Mouse (Mus musculus) testis, adult 2 months (tissue): ENCODE data around the gene Suclg2. TPM values are rescaled to one million over a fixed set of nuclear protein-coding genes. Genes with fewer than 3 reads are reported as not detected.

Experiments used
- H3K27ac ChIP-seq: fragments of 200-500 bp; 2 replicates; pipeline ENCODE4 v1.5.1; 2012; ENCODE audit warnings: low read depth, low read length; ENCODE audit not compliant: control insufficient read depth, insufficient read depth
- H3K27me3 ChIP-seq: fragments of 200-500 bp; 2 replicates; pipeline ENCODE4 v1.6.1; 2012; ENCODE audit warnings: mild to moderate bottlenecking, low read length, moderate library complexity; ENCODE audit not compliant: control insufficient read depth, insufficient read depth
- H3K36me3 ChIP-seq: fragments of 200-500 bp; 2 replicates; pipeline ENCODE4 v1.6.1; 2012; ENCODE audit warnings: mild to moderate bottlenecking, low read length; ENCODE audit not compliant: control insufficient read depth, insufficient read depth
- H3K4me1 ChIP-seq: fragments of 200-500 bp; 2 replicates; pipeline ENCODE4 v1.6.1; 2012; ENCODE audit warnings: low read length; ENCODE audit not compliant: control insufficient read depth, insufficient read depth
- H3K4me3 ChIP-seq: fragments of 200-500 bp; 2 replicates; pipeline ENCODE4 v1.5.1; 2012; ENCODE audit warnings: low read depth, mild to moderate bottlenecking, low read length, moderate library complexity, mixed read lengths; ENCODE audit not compliant: control insufficient read depth
- CTCF ChIP-seq: fragments of 200-500 bp; IDR thresholded peaks from 2 replicates; pipeline ENCODE4 v1.5.1; 2012; ENCODE audit warnings: low read depth, mild to moderate bottlenecking, inconsistent platforms, low read length, moderate library complexity; ENCODE audit not compliant: control insufficient read depth, insufficient read depth, insufficient replicate concordance
- POLR2A ChIP-seq: fragments of 200-500 bp; IDR thresholded peaks from 2 replicates; pipeline ENCODE4 v1.6.1; 2012; ENCODE audit warnings: low read depth, mild to moderate bottlenecking, inconsistent platforms, low read length, moderate library complexity; ENCODE audit not compliant: control insufficient read depth
- polyA plus RNA-seq: library from polyadenylated mRNA; depleted of rRNA; stranded (reverse); fragments of >200 nt; gene quantifications from 2 replicates; pipeline ENCODE4 v1.2.3, GENCODE M21; 2012; rRNA removed

Suclg2 gene
- 4.6 and 5.1 TPM in 2 replicates for polyA plus RNA-seq

- no peaks in the 10 kb centered on the region for H3K36me3 ChIP-seq
- peak within 1 kb of the TSS; percentile 89 for H3K27ac ChIP-seq
- no peaks in the 10 kb centered on the region for H3K27me3 ChIP-seq
- peak within 1 kb of the TSS; percentile 94 for H3K4me3 ChIP-seq
- TF ChIP-seq POLR2A (peak; percentile 51; the same call in 1 of the 2 replicates), CTCF (no peak)
- H3K4me1 ChIP-seq, result peaks cover 4% of the 10 kb centered on the region
Observed at GRCm38 (mm10) chr6:95718031-95718968, at the start of gene Suclg2. TSS of gene Suclg2 (minus strand) at chr6:95718800.

GRCm38 (mm10) chr6:95766566-95766965 is 48.0 kb upstream of the Suclg2 start:
- TF ChIP-seq POLR2A, result no peak
- TF ChIP-seq CTCF, result no peak

GRCm38 (mm10) chr6:95759558-95760172 is 41.1 kb upstream of the Suclg2 start:
- no peaks in the 10 kb centered on the region for H3K36me3 ChIP-seq
- no peaks in the 10 kb centered on the region for H3K4me1 ChIP-seq
- no peak overlapping the region for H3K4me3 ChIP-seq
- TF ChIP-seq CTCF, result no peak
- no peak for TF ChIP-seq POLR2A
- no peak overlapping the region for H3K27ac ChIP-seq
- no peaks in the 10 kb centered on the region for H3K27me3 ChIP-seq

More at GRCm38 (mm10) chr6:95766566-95766965, 48.0 kb upstream of the Suclg2 start:
- no peaks in the 10 kb centered on the region for H3K36me3 ChIP-seq
- H3K4me3 ChIP-seq, result no peak overlapping the region
- H3K4me1 ChIP-seq, result no peaks in the 10 kb centered on the region
- no peaks in the 10 kb centered on the region for H3K27me3 ChIP-seq
- H3K27ac ChIP-seq, result no peak overlapping the region

GRCm38 (mm10) chr6:95742378-95742777 is 23.8 kb upstream of the Suclg2 start:
- TF ChIP-seq POLR2A, result no peak
- no peak overlapping the region for H3K27ac ChIP-seq

GRCm38 (mm10) chr6:95731570-95732367 is 13.2 kb upstream of the Suclg2 start:
- H3K4me3 ChIP-seq, result no peak overlapping the region
- no peak overlapping the region for H3K27ac ChIP-seq
- TF ChIP-seq POLR2A, result no peak
- no peak for TF ChIP-seq CTCF
- H3K36me3 ChIP-seq, result no peaks in the 10 kb centered on the region
- H3K4me1 ChIP-seq, result no peaks in the 10 kb centered on the region
- H3K27me3 ChIP-seq, result no peaks in the 10 kb centered on the region

More at GRCm38 (mm10) chr6:95742378-95742777, 23.8 kb upstream of the Suclg2 start:
- H3K4me1 ChIP-seq, result peaks cover 2% of the 10 kb centered on the region
- no peak overlapping the region for H3K4me3 ChIP-seq
- H3K27me3 ChIP-seq, result no peaks in the 10 kb centered on the region
- H3K36me3 ChIP-seq, result no peaks in the 10 kb centered on the region

GRCm38 (mm10) chr6:95729399-95729798 is 10.8 kb upstream of the Suclg2 start:
- Histone ChIP-seq H3K4me3 (no peak overlapping the region), H3K27me3 (no peaks in the 10 kb centered on the region), H3K36me3 (no peaks in the 10 kb centered on the region), H3K4me1 (no peaks in the 10 kb centered on the region), H3K27ac (no peak overlapping the region)
- TF ChIP-seq POLR2A (no peak), CTCF (no peak)

GRCm38 (mm10) chr6:95725281-95725680 is 6.7 kb upstream of the Suclg2 start:
- H3K27me3 ChIP-seq, result no peaks in the 10 kb centered on the region
- H3K36me3 ChIP-seq, result no peaks in the 10 kb centered on the region
- H3K4me3 ChIP-seq, result no peak overlapping the region
- no peak overlapping the region for H3K27ac ChIP-seq
- H3K4me1 ChIP-seq, result no peaks in the 10 kb centered on the region
- TF ChIP-seq CTCF (no peak), POLR2A (no peak)
